Mouse (Mus musculus) limb, embryonic 15.5 days (tissue): ENCODE results near the gene Dedd2. TPM values are rescaled to one million over a fixed set of nuclear protein-coding genes. Genes with fewer than 3 reads are reported as not detected.

Source experiments
- ATAC-seq: fragments of 200-750 bp; cut with Nextera tagmentation; 2 replicates; pipeline ENCODE4 v1.8.0; 2017; ENCODE audit warnings: low read depth, moderate TSS enrichment; ENCODE audit not compliant: insufficient number of reproducible peaks, low FRiP score, low TSS enrichment
- H3K27ac ChIP-seq: fragments of 300-500 bp; sonication (generic); 2 replicates; pipeline ENCODE4 v1.5.1; 2015; ENCODE audit warnings: moderate library complexity, mild to moderate bottlenecking, inconsistent platforms
- H3K27me3 ChIP-seq: fragments of 300-500 bp; sonication (generic); 2 replicates; pipeline ENCODE4 v1.6.1; 2015; ENCODE audit warnings: inconsistent platforms
- H3K36me3 ChIP-seq: fragments of 300-500 bp; sonication (generic); 2 replicates; pipeline ENCODE4 v1.6.1; 2015; ENCODE audit warnings: inconsistent platforms
- H3K4me1 ChIP-seq: fragments of 300-500 bp; sonication (generic); 2 replicates; pipeline ENCODE4 v1.6.1; 2015; ENCODE audit warnings: inconsistent platforms
- H3K4me2 ChIP-seq: fragments of 300-500 bp; sonication (generic); 2 replicates; pipeline ENCODE4 v1.6.1; 2015; ENCODE audit warnings: mild to moderate bottlenecking, inconsistent platforms
- H3K4me3 ChIP-seq: fragments of 300-500 bp; sonication (generic); 2 replicates; pipeline ENCODE4 v1.5.1; 2015; ENCODE audit warnings: mild to moderate bottlenecking, inconsistent platforms
- H3K9ac ChIP-seq: fragments of 300-500 bp; sonication (generic); 2 replicates; pipeline ENCODE4 v1.6.1; 2015; ENCODE audit warnings: inconsistent platforms
- H3K9me3 ChIP-seq: fragments of 300-500 bp; sonication (generic); 2 replicates; pipeline ENCODE4 v1.6.1; 2016; ENCODE audit warnings: inconsistent platforms
- WGBS: fragments of 180-500 bp; shearing (Covaris S2); methylation state at CpG from one replicate; pipeline ENCODE4 v1.1.7; 2015; 5-methylcytosine and 5-hydroxymethylcytosine counted together
- microRNA-seq: library from miRNA; unstranded; fragments of <30 nt; microRNA quantifications from one replicate; pipeline ENCODE4, GENCODE M21; 2016
- polyA plus RNA-seq: library from polyadenylated mRNA; unstranded; fragments of >200 nt; fragmentation: Nextera tagmentation; extraction: Ambion mirVana; gene quantifications from 2 replicates; pipeline ENCODE4 v1.2.1, GENCODE M21; 2015

Gene Dedd2
- polyA plus RNA-seq, 1 experiment from 2014 or later = 12.2 TPM

GRCm38 (mm10) chr7:25155469-25156157, 64.8 kb downstream of the Dedd2 start:
- Histone ChIP-seq H3K4me2 (peak overlapping the region; percentile 8; the same call in 1 of the 2 replicates), H3K9ac (no peak overlapping the region), H3K27ac (no peak overlapping the region), H3K4me1 (peaks cover 55% of the 10 kb centered on the region), H3K9me3 (no peaks in the 10 kb centered on the region), H3K27me3 (0 out of 2 replicates have a peak, but pooled peaks cover 14% of the 10 kb centered on the region), H3K36me3 (no peaks in the 10 kb centered on the region), H3K4me3 (no peak overlapping the region)
- ATAC-seq = peak; percentile 58
- 8% methylated on average over 17 of the region's 17 CpGs for WGBS

GRCm38 (mm10) chr7:25154648-25155047, 65.8 kb downstream of the Dedd2 start:
- Histone ChIP-seq H3K4me3 (no peak overlapping the region), H3K27me3 (peaks cover 23% of the 10 kb centered on the region; the same call in 1 of the 2 replicates), H3K9ac (no peak overlapping the region), H3K9me3 (no peaks in the 10 kb centered on the region), H3K4me2 (no peak overlapping the region), H3K4me1 (peaks cover 64% of the 10 kb centered on the region), H3K36me3 (no peaks in the 10 kb centered on the region), H3K27ac (no peak overlapping the region)
- 68% methylated on average over 4 of the region's 4 CpGs for WGBS
- ATAC-seq = no peak

GRCm38 (mm10) chr7:25153841-25154240, 66.6 kb downstream of the Dedd2 start:
- H3K27me3 ChIP-seq = peaks cover 25% of the 10 kb centered on the region; the same call in 1 of the 2 replicates
- H3K4me2 ChIP-seq = no peak overlapping the region
- no peak overlapping the region for H3K27ac ChIP-seq
- no peaks in the 10 kb centered on the region for H3K36me3 ChIP-seq
- peaks cover 66% of the 10 kb centered on the region for H3K4me1 ChIP-seq
- no peak overlapping the region for H3K4me3 ChIP-seq
- WGBS = 31% methylated on average over 6 of the region's 7 CpGs
- no peaks in the 10 kb centered on the region for H3K9me3 ChIP-seq
- H3K9ac ChIP-seq = no peak overlapping the region
- no peak for ATAC-seq

DNA sequence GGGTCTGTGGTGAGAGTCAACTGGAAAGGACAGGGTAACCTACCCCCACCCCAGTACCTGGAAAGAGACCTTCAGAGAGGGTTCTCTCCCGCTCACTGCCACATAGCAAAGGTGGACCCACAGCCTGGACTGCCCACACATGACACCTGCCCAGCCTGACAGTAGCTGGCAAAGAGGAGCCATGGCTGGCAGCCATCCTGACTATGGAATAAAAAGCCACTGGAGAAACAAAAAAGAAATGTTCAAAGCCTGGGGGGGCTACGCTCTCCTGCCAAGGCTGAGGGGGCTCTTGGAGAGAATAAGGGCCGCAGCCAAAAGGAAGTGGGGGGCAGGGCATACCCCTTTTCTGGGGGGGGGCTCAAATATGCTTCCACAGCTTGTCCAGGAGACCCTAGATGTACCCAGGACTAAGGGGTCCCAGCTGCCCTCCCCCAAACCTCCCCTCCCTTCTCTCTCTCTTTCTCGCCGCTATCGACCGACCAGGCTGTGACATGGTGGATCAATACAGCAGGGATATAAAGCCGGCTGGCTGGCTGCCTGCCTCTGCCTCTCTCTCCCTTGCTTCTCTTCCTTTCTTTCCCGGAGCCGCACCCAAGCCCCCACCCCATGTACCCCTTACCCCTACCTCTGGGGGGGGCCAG, 68.4 kb downstream of the Dedd2 start:
- Histone ChIP-seq H3K4me3 (no peak overlapping the region), H3K27me3 (peaks cover 25% of the 10 kb centered on the region; the same call in 1 of the 2 replicates), H3K9me3 (no peaks in the 10 kb centered on the region), H3K36me3 (no peaks in the 10 kb centered on the region), H3K4me2 (no peak overlapping the region), H3K27ac (no peak overlapping the region), H3K9ac (no peak overlapping the region), H3K4me1 (peaks cover 66% of the 10 kb centered on the region)
- WGBS = 32% methylated on average over 9 of the region's 10 CpGs
- ATAC-seq = no peak

DNA sequence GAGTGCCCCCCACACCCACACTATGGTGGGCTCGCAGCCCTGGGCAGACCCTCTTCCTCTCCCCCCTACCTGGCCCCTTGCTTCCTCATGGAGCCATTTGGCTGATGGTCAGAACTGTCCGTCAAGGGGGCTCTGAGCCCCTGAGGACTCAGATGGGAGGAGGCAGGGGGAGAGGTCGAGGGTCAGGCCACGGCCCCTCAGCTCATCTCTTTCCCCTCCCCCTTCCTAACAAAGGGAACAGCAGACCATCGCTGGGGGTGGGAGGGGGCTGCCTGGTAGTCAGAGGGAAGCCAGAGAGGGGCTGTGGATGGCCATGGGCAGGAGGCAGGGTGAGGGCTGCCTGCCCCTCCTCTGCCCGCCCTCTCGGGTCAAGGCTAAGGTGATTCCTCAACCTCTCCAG, 69.4 kb downstream of the Dedd2 start:
- Histone ChIP-seq H3K36me3 (no peaks in the 10 kb centered on the region), H3K9me3 (no peaks in the 10 kb centered on the region), H3K27me3 (peaks cover 25% of the 10 kb centered on the region; the same call in 1 of the 2 replicates), H3K9ac (no peak overlapping the region), H3K4me1 (peaks cover 65% of the 10 kb centered on the region), H3K27ac (no peak overlapping the region), H3K4me3 (no peak overlapping the region), H3K4me2 (no peak overlapping the region; the same call in 1 of the 2 replicates)
- no peak for ATAC-seq
- WGBS = 6% methylated on average over 6 of the region's 7 CpGs

- Histone ChIP-seq H3K4me2 (0 out of 2 replicates have a peak overlapping the region, but pooled peaks have one; percentile 25), H3K4me1 (peaks cover 57% of the 10 kb centered on the region), H3K9ac (no peak overlapping the region), H3K4me3 (no peak overlapping the region), H3K27me3 (peaks cover 29% of the 10 kb centered on the region; the same call in 1 of the 2 replicates), H3K9me3 (no peaks in the 10 kb centered on the region), H3K36me3 (no peaks in the 10 kb centered on the region), H3K27ac (no peak overlapping the region)
- ATAC-seq = no peak
- WGBS = 3% methylated on average over 15 of the region's 18 CpGs
Measured at GRCm38 (mm10) chr7:25150151-25150663, 70.2 kb downstream of the Dedd2 start.

Small RNA genes lying within 50 kb of the gene (microRNA-seq; reads per million reads assigned to microRNA genes)
- not detected for gene Mir7048

Other genes starting within 250 kb of the Dedd2 start
- 209 and 233 TPM in 2 replicates for gene Rabac1, start 247.9 kb downstream of the Dedd2 start, polyA plus RNA-seq
- gene Atp1a3, start 214.7 kb downstream of the Dedd2 start, polyA plus RNA-seq = 0.97 and 1.5 TPM in 2 replicates
- gene Grik5, start 148.3 kb downstream of the Dedd2 start, polyA plus RNA-seq = 4.2 and 5.7 TPM in 2 replicates
- gene Zfp574, start 148.0 kb downstream of the Dedd2 start, polyA plus RNA-seq = 28.8 and 29.5 TPM in 2 replicates
- gene Pou2f2, start 40.9 kb downstream of the Dedd2 start, polyA plus RNA-seq = 1.1 and 1.4 TPM in 2 replicates
- 2.7 and 2.8 TPM in 2 replicates for gene Zfp526, start 810 bp upstream of the Dedd2 start, polyA plus RNA-seq
- 8.2 and 10.0 TPM in 2 replicates for gene Gsk3a, start 17.2 kb upstream of the Dedd2 start, polyA plus RNA-seq
- 20.8 and 24.4 TPM in 2 replicates for gene Erf, start 30.1 kb upstream of the Dedd2 start, polyA plus RNA-seq
- 40.3 and 42.5 TPM in 2 replicates for gene Cic, start 47.1 kb upstream of the Dedd2 start, polyA plus RNA-seq
- gene Pafah1b3, start 77.4 kb upstream of the Dedd2 start, polyA plus RNA-seq = 176 and 198 TPM in 2 replicates
- gene Prr19, start 80.8 kb upstream of the Dedd2 start, polyA plus RNA-seq = 0.32 and 0.40 TPM in 2 replicates
- 0.50 and 0.61 TPM in 2 replicates for gene Tmem145, start 85.5 kb upstream of the Dedd2 start, polyA plus RNA-seq
- 14.2 and 14.3 TPM in 2 replicates for gene Megf8, start 96.5 kb upstream of the Dedd2 start, polyA plus RNA-seq
- gene Cnfn, start 149.1 kb upstream of the Dedd2 start, polyA plus RNA-seq = 649 and 693 TPM in 2 replicates
- gene Lipe, start 178.1 kb upstream of the Dedd2 start, polyA plus RNA-seq = 9.2 and 11.8 TPM in 2 replicates
- 0.20 and 0.32 TPM in 2 replicates for gene Cxcl17, start 192.3 kb upstream of the Dedd2 start, polyA plus RNA-seq